Mouse (Mus musculus) left cerebral cortex, postnatal 25 days (tissue): ENCODE data around the gene Lhcgr. TPM values are rescaled to one million over a fixed set of nuclear protein-coding genes. Genes with fewer than 3 reads are reported as not detected.
"Not testable (repeated sequence)": the region's sequence is repeated elsewhere in the genome, so short reads cannot be mapped to it uniquely, and the experiment has no call there.

Source experiments
- DNase-seq, 2 experiments: peaks; one replicate each; pipeline ENCODE4 v3.0.0; 2022; ENCODE audit warnings: low spot score in 2 of 2, mixed read lengths in 1 of 2
- intact Hi-C: fragments of 180-260 bp; cut with DNase I; formaldehyde crosslinking; loops from one replicate; pipeline ENCODE4 v1.15.1; 2025
- total RNA-seq, 2 experiments: library from RNA; stranded (reverse); gene quantifications; 2 replicates each; pipeline ENCODE4 v1.2.3; 2021

The Lhcgr gene
- under 1 TPM; 0.25 to 0.34 TPM for total RNA-seq

- intact Hi-C loops: no loop called here
- DNase-seq: no peak
These were observed at the start of gene Lhcgr for GRCm38 (mm10) chr17:88791440-88792152. Gene Lhcgr, minus strand, starts transcription at chr17:88791990.

- intact Hi-C loops: no loop called here
- peak; percentile 44 to 66 for DNase-seq
These were observed 25.8 kb upstream of the Lhcgr start for GRCm38 (mm10) chr17:88817601-88818000.

GRCm38 (mm10) chr17:88812943-88813342 lies 21.2 kb upstream of the Lhcgr start:
- intact Hi-C loops, DNase-seq: not testable (repeated sequence)

DNA sequence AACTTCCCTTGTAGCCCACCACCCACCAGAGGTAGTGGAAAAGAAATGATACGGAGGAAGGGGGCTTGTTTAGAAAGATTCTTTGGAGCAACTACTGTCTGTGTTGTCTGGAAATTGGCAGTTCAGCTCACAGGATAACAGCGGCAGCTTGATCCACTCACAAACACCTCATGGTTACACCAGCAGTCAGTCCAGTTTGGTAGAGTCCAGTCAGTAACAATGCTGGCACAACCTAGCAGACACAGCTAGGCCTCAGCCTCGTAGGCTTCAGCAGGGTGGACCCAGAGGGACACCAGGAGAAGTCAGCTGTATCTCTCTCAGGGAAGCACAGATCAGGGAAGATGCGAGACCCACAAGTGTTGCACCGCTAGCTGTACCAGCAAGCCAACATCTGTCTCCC lies 19.0 kb upstream of the Lhcgr start:
- no peak for DNase-seq
- intact Hi-C loops: no loop called here

DNA sequence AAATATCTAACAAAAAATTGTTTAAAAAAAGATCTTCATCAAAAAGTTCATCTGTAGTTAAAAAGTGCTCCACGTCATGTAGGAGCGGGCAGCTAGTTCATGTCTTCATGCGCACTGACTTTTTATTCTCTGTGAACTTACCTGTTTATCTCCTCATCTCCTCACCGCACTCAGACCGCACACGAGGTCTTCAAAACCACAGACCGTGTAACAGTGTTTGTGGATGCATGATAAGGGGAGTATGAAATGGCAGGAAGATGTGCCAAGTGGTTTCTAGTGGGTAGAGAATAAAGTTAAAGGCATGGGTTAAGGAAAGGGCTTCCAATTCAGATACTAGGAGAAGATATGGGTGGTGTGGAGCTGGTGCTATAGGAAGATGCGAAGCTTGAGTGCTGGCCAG lies 14.6 kb upstream of the Lhcgr start:
- intact Hi-C loops: no loop called here

GRCm38 (mm10) chr17:88803441-88803840 lies 11.7 kb upstream of the Lhcgr start:
- intact Hi-C loops: no loop called here
- DNase-seq: no peak

More for the DNA sequence above, 14.6 kb upstream of the Lhcgr start:
- DNase-seq: no peak

DNA sequence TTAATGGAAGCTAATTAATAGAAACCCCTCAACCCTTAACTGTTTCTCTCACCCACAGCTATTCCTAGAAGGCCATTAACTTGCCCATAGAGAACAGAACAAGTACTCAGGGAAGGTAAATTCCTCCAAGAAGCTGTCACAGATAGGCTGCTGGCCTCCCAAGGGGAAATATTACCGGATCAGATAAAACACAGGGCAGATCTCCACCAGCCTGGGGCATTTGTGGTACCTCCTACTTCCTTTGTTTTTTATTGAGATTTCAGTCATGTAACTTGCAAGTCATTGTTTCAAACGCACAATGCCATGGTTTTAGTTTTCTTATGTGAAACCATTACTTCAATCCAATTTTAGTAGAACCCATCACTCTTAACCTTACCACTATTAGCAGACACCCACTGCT lies 1.1 kb downstream of the Lhcgr start:
- no peak for DNase-seq
- intact Hi-C loops: no loop called here

- DNase-seq: no peak
- intact Hi-C loops: no loop called here
These were observed 3.4 kb downstream of the Lhcgr start for GRCm38 (mm10) chr17:88788392-88788791.

- peak in 1 of 2 experiments; percentile 37 for DNase-seq
- intact Hi-C loops: no loop called here
These were observed 4.9 kb downstream of the Lhcgr start for GRCm38 (mm10) chr17:88786881-88787280.

DNA sequence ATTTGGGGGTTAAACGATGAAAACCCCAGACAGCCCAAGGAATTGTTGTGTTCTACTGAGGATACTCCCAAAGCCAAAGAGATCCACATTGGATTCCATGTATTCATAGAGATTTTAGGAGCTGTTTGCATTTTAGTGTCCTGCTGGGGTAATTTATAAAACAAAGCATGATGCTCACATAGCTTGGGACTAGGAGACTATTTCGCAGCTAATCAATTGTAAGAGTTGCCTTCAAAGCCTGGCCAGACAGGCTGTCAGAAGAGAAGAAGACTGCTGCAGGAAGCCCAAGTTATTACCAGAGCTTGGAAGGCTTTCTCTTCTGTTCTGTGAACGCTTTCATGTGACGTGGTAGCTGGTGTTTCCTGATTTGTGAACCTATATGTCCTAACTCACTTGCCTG lies 5.4 kb downstream of the Lhcgr start:
- DNase-seq: no peak
- intact Hi-C loops: no loop called here

GRCm38 (mm10) chr17:88779148-88779547 lies 12.6 kb downstream of the Lhcgr start:
- DNase-seq: peak in 1 of 2 experiments; percentile 49
- intact Hi-C loops: no loop called here

GRCm38 (mm10) chr17:88774103-88774526 lies 17.7 kb downstream of the Lhcgr start:
- intact Hi-C loops: loop anchor here (5.0 kb wide), 1 partner anchor 178 kb away; no protein-coding TSS in a partner anchor
- peak in 1 of 2 experiments; percentile 44 for DNase-seq

DNA sequence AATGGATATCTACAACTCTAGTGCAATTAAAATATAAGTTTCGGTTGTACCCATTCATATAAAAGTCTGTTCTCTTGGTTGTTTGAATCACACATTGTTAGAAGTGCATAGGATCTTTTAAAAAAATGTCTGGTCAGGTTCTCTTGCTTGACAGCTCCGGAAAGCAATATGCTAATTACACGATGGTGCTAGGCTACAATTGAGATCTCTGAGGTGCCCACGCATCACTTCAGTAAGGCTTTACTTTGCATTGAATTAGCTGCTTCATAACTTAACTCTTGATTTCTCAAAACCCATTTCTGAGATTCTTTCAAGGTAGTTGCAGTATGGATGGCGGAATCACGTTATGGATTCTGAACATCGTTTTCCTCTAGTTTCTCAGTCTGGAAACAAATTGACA lies 21.7 kb downstream of the Lhcgr start:
- peak in 1 of 2 experiments; percentile 79 for DNase-seq
- intact Hi-C loops: loop anchor here (5.0 kb wide), 1 partner anchor 182 kb away; no protein-coding TSS in a partner anchor

DNA sequence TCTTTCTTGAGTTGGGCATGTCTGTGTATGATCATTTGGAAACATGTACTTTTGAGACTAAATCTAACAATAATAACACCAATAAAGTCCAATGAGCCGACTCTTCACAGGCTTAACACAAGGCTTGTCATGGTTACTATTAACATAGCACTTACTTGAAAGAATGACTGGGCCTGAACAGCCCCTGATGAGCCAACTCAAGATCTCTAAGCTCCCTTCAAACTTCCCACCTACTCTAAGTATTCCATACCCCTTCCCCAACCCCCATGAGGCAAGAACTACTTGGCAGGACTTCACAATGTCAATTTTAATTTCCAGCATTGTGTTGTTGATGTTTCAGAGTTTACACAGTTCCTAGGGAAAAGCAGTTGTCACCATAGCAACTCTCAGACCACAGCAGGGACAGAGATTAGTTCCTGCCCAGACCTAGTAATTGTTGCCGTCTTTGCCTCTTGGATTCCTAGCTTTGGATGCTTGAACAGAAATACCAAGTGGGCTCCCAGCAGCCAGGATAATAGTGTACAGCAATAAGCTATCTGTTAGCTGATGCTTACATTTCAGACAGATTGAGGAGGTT lies 22.4 kb downstream of the Lhcgr start:
- no peak for DNase-seq
- intact Hi-C loops: no loop called here

- no peak for DNase-seq
- intact Hi-C loops: no loop called here
These were observed 24.9 kb downstream of the Lhcgr start for GRCm38 (mm10) chr17:88766857-88767256.

DNA sequence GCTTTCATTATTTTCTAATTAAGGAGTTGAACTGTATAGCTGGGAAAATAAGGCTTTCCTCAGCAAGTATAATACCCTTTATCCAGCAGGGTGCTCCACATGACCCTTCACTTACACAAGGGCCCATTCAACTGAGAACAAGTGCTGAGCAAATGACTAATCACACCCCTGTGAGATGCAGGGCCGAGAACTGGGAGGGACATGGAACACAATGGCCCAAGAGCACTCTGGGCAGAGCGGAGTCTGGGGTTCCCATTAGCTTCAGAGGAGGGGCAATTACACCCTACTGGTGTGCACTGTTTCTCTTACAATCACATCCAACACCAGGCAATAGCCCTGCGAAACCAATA lies 27.7 kb downstream of the Lhcgr start:
- DNase-seq: no peak
- intact Hi-C loops: no loop called here

DNA sequence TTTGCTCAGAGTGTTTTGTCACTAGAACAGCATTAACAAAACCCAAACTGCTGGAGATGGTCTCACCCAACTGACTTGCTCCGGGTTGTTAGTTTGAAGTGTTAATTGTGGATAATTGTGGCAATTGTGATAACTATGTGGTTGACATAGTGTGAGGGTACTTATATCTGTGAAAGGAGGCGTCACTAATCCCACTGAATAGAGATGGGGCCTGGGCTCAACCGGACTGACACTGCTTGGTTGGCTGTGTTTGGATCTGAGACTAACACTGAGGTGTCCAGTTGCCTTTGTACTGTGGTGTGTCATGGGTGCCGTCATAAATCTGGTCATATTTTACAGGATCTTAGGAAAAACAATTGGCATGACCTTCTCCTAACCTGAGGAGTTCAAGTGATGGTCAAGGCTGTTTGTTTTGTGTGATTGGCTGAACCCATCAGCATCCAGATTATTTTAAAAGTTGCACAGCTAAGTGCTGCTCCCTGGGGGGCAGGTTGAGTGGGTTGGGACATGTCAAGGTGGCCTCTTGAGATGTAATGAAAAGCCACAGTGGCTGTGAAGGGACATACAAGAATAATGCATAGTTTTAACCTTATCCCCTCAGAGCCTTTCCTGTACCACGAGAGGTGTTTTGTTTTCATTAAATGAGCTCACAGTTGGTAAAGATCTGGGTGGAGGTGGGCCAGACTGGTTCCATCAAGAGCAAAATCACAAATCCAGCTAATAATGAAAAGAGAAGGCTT lies 28.2 kb downstream of the Lhcgr start:
- intact Hi-C loops: no loop called here
- no peak for DNase-seq

- DNase-seq: peak; percentile 59 to 91
- intact Hi-C loops: loop anchor here (10.0 kb wide), 1 partner anchor 187 kb away; no protein-coding TSS in a partner anchor
These were observed 33.8 kb downstream of the Lhcgr start for GRCm38 (mm10) chr17:88758003-88758437.

DNA sequence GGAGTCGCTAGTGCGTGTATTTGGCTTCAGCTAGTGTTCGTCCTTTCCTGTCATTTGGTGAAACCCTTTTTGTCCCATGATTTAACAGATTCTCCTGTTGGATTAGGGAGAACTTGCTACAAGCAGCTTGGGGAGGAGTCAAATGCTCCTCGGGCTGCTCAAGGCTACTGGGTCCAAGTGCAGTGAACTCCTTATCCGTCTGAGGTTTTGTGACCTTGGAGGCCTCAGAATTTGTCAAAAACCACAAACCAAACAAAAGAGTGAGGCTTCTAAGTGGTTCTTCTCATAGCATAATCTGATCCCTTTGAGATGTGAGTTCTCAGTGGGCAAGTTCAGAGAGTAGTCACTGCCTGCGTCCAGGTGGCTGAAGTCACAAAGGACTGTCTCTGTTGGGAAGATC lies 36.0 kb downstream of the Lhcgr start:
- no peak for DNase-seq
- intact Hi-C loops: loop anchor here (10.0 kb wide), 1 partner anchor 189 kb away; no protein-coding TSS in a partner anchor

- no peak for DNase-seq
- intact Hi-C loops: loop anchor here (1.0 to 10.0 kb wide), 2 partner anchors 100 to 191 kb away; no protein-coding TSS in a partner anchor
These were observed 38.3 kb downstream of the Lhcgr start for GRCm38 (mm10) chr17:88753472-88753857.
